Comparison of ENCODE assay signal across 10 mouse cellular contexts in the genomic region with DNA sequence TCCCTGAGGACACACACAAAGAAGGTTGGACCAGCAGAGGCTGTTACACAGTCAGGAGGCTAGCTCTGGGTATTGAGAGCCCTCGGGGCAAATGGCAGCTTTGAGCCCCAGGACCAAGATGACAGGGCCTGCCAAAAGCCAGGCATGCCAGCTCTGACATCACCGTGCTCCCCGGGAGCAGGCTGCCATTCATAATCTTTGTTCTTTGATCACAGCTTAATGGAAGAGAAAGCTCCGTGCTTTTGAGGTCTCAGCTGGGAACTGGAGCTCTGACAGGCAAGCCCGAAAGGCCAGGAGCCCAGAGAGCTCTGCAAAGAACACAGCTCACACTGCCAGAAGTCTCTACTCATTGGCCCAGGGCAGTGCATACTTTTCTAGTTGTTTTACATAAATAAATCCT.
DNase-seq lines count a peak whose midpoint lies in the region; ATAC-seq and TF ChIP-seq lines count a peak whose summit lies in the region.
"Had no signal": no experiment of that assay in that cellular context is flagged by ENCODE, and none has a peak within 500 bp of the region (broad histone marks: within the 10 kb centered on the region; RNA-seq: fewer than 3 reads in every experiment).

No protein-coding gene starts in this region.

- H3K36me3 ChIP-seq in forebrain, embryonic 10.5 days (replicated peaks): no peaks in the 10 kb centered on the region
- no peaks in the 10 kb centered on the region for H3K36me3 ChIP-seq in hindbrain, embryonic 15.5 days
- H3K36me3 ChIP-seq in neural tube, embryonic 15.5 days: no peaks in the 10 kb centered on the region
- H3K36me3 ChIP-seq in lung, postnatal 0 days (ENCODE audit: insufficient read depth, low read length): no peaks in the 10 kb centered on the region
- H3K36me3 ChIP-seq: liver, embryonic 12.5 days had no signal

- peaks cover 17% of the 10 kb centered on the region for H3K4me1 ChIP-seq in forebrain, embryonic 10.5 days
- peaks cover 12% of the 10 kb centered on the region for H3K4me1 ChIP-seq in hindbrain, embryonic 15.5 days (replicated peaks)
- H3K4me1 ChIP-seq in neural tube, embryonic 15.5 days: 0 out of 2 replicates have a peak, but pooled peaks cover 6% of the 10 kb centered on the region
- H3K4me1 ChIP-seq in lung, postnatal 0 days (ENCODE audit: insufficient read depth, low read depth, low read length): no peaks in the 10 kb centered on the region
- H3K4me1 ChIP-seq: liver, embryonic 12.5 days had no signal

- TF ChIP-seq EP300 in lung, postnatal 0 days (IDR thresholded peaks at IDR 0.05): no peak

- H3K4me2 ChIP-seq in hindbrain, embryonic 15.5 days: no peak overlapping the region
- no peak overlapping the region for H3K4me2 ChIP-seq in neural tube, embryonic 15.5 days
- no peak overlapping the region for H3K4me2 ChIP-seq in lung, postnatal 0 days (replicated peaks; ENCODE audit: low read depth, low read length)
- H3K4me2 ChIP-seq: liver, embryonic 12.5 days had no signal

- peak overlapping the region; percentile 74 for H3K27ac ChIP-seq in forebrain, embryonic 10.5 days
- H3K27ac ChIP-seq in hindbrain, embryonic 15.5 days (replicated peaks): peak overlapping the region; percentile 29
- 0 out of 2 replicates have a peak overlapping the region, but pooled peaks have one; percentile 33 for H3K27ac ChIP-seq in neural tube, embryonic 15.5 days (replicated peaks)
- no peak overlapping the region for H3K27ac ChIP-seq in lung, postnatal 0 days (ENCODE audit: low read length)
- H3K27ac ChIP-seq: layer of hippocampus, adult 2 months; liver, embryonic 12.5 days had no signal

- no peak overlapping the region for H3K9ac ChIP-seq in hindbrain, embryonic 15.5 days
- H3K9ac ChIP-seq in neural tube, embryonic 15.5 days (replicated peaks): no peak overlapping the region
- no peak overlapping the region for H3K9ac ChIP-seq in lung, postnatal 0 days (replicated peaks; ENCODE audit: low read depth)
- H3K9ac ChIP-seq: liver, embryonic 12.5 days had no signal

- DNase-seq in cerebellum, adult 11-12 months: peak; percentile 6
- DNase-seq in cerebellum, adult 8-10 months: no peak
- DNase-seq in forebrain, embryonic 10.5 days (ENCODE audit: extremely low spot score, low spot score): peak; percentile 20
- DNase-seq in spleen, adult 18-20 months: no peak
- DNase-seq in lung, postnatal 0 days (ENCODE audit: low spot score): no peak
- DNase-seq in left cerebral cortex, adult 11 months (ENCODE audit: low spot score): no peak

- WGBS in forebrain, embryonic 10.5 days: 31% methylated on average over 5 of the region's 5 CpGs
- WGBS in hindbrain, embryonic 15.5 days: 24% methylated on average over 5 of the region's 5 CpGs
- 28% methylated on average over 5 of the region's 5 CpGs for WGBS in neural tube, embryonic 15.5 days
- 43% methylated on average over 5 of the region's 5 CpGs for WGBS in lung, postnatal 0 days

- TF ChIP-seq CTCF in lung, postnatal 0 days (IDR thresholded peaks at IDR 0.05): no peak

- no peaks in the 10 kb centered on the region for H3K9me3 ChIP-seq in forebrain, embryonic 10.5 days
- H3K9me3 ChIP-seq in hindbrain, embryonic 15.5 days: no peaks in the 10 kb centered on the region
- H3K9me3 ChIP-seq in neural tube, embryonic 15.5 days (replicated peaks): no peaks in the 10 kb centered on the region
- no peaks in the 10 kb centered on the region for H3K9me3 ChIP-seq in lung, postnatal 0 days (ENCODE audit: low read length)
- H3K9me3 ChIP-seq: liver, embryonic 12.5 days had no signal

- ATAC-seq in hindbrain, embryonic 15.5 days (ENCODE audit: low FRiP score, low read depth): peak; percentile 88
- no peak for ATAC-seq in neural tube, embryonic 15.5 days (ENCODE audit: low FRiP score)
- no peak for ATAC-seq in lung, postnatal 0 days
- ATAC-seq: liver, embryonic 12.5 days had no signal

- H3K4me3 ChIP-seq in forebrain, embryonic 10.5 days: no peak overlapping the region
- H3K4me3 ChIP-seq in hindbrain, embryonic 15.5 days: no peak overlapping the region
- no peak overlapping the region for H3K4me3 ChIP-seq in neural tube, embryonic 15.5 days (replicated peaks)
- no peak overlapping the region for H3K4me3 ChIP-seq in lung, postnatal 0 days (ENCODE audit: low read depth, low read length)
- H3K4me3 ChIP-seq: layer of hippocampus, adult 2 months; liver, embryonic 12.5 days had no signal

- H3K27me3 ChIP-seq in forebrain, embryonic 10.5 days (ENCODE audit: poor library complexity, severe bottlenecking): no peaks in the 10 kb centered on the region
- no peaks in the 10 kb centered on the region for H3K27me3 ChIP-seq in hindbrain, embryonic 15.5 days
- H3K27me3 ChIP-seq in neural tube, embryonic 15.5 days (replicated peaks): no peaks in the 10 kb centered on the region
- H3K27me3 ChIP-seq in lung, postnatal 0 days (replicated peaks; ENCODE audit: insufficient read depth, low read length): no peaks in the 10 kb centered on the region
- H3K27me3 ChIP-seq: liver, embryonic 12.5 days had no signal

Comparison
In these comparisons a context has a peak if more than half of its experiments do, and no peak if none do; other contexts are left out.
1. DNase-seq: peak in cerebellum, adult 11-12 months (single experiment) and forebrain, embryonic 10.5 days (single experiment); none in cerebellum, adult 8-10 months (single experiment), spleen, adult 18-20 months (0 of 2), lung, postnatal 0 days (single experiment) and left cerebral cortex, adult 11 months (single experiment).